Mouse (Mus musculus): ENCODE measurements around the gene Tent2.

The Tent2 gene

GRCm38 (mm10) chr13:93141184-93141583, 51.0 kb downstream of the Tent2 start:
- no peak for DNase-seq

- DNase-seq, result no peak
Observed at GRCm38 (mm10) chr13:93138059-93138458, 54.1 kb downstream of the Tent2 start.

GRCm38 (mm10) chr13:93137098-93137497, 55.1 kb downstream of the Tent2 start:
- no peak for DNase-seq

- DNase-seq, result no peak
Observed at GRCm38 (mm10) chr13:93136251-93136650, 55.9 kb downstream of the Tent2 start.

GRCm38 (mm10) chr13:93135501-93135900, 56.7 kb downstream of the Tent2 start:
- DNase-seq, result no peak

GRCm38 (mm10) chr13:93130674-93131073, 61.5 kb downstream of the Tent2 start:
- DNase-seq, result no peak

GRCm38 (mm10) chr13:93128961-93129360, 63.2 kb downstream of the Tent2 start:
- no peak for DNase-seq

GRCm38 (mm10) chr13:93128111-93128860, 63.9 kb downstream of the Tent2 start:
- no peak for DNase-seq

GRCm38 (mm10) chr13:93122321-93122720, 69.9 kb downstream of the Tent2 start:
- DNase-seq, result no peak

GRCm38 (mm10) chr13:93117241-93117640, 74.9 kb downstream of the Tent2 start:
- no peak for DNase-seq

- DNase-seq, result no peak
Observed at GRCm38 (mm10) chr13:93102340-93103090, 89.7 kb downstream of the Tent2 start.

GRCm38 (mm10) chr13:93098596-93098995, 93.6 kb downstream of the Tent2 start:
- DNase-seq, result no peak

GRCm38 (mm10) chr13:93096643-93097042, 95.5 kb downstream of the Tent2 start:
- no peak for DNase-seq

Data from thymus, postnatal 25 days (tissue).